Mouse (Mus musculus) small intestine, adult 2 months (tissue): Measurements from ENCODE around the gene Stac.

Experiments
- CTCF ChIP-seq: fragments of 200-500 bp; IDR thresholded peaks from 2 replicates; pipeline ENCODE4 v1.5.1; 2012; ENCODE audit warnings: low read depth, mild to moderate bottlenecking, control low read depth, inconsistent platforms, low read length, moderate library complexity, mixed read lengths; ENCODE audit not compliant: insufficient replicate concordance, insufficient read length; ENCODE audit errors: extremely low read depth
- POLR2A ChIP-seq: fragments of 200-500 bp; IDR thresholded peaks from 2 replicates; pipeline ENCODE4 v1.6.1; 2012; ENCODE audit warnings: low read depth, mild to moderate bottlenecking, control low read depth, inconsistent platforms, low read length, moderate library complexity

- TF ChIP-seq CTCF (no peak), POLR2A (no peak)
Measured at GRCm38 (mm10) chr9:111644228-111644627, 45.9 kb downstream of the Stac start.
